Mouse (Mus musculus): Measurements from ENCODE around the gene Scn2b.

Scn2b gene

DNA sequence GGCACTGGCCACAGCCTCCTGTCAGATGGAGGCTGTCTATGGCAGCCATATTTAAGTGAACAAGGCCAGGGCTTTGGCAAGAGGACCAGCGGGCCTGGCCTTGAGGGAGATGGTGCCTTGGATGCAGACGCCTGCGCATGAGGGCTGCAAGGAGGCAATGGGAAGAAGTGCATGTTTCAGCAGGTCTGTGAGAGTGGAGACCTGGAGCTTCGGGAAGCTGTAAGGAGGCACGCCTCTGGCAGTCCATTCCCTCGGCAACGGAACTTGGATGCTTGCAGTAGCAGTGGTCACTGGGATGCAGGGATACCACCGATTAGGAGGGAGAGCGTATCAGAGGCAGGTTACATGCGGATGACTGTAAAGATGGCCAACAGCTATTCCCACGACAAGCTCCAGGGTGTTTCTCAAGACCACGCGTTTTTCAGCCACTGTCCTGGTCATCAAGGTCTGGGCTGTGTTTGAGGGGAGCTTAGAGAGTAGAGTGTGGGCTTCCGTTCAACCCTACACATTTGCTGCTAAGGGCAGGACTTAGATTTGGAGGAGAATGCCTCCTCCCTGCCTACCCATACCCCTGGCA is 2.5 kb downstream of the Scn2b start:
- no peak for DNase-seq (ENCODE audit: low read depth, low spot score)

DNA sequence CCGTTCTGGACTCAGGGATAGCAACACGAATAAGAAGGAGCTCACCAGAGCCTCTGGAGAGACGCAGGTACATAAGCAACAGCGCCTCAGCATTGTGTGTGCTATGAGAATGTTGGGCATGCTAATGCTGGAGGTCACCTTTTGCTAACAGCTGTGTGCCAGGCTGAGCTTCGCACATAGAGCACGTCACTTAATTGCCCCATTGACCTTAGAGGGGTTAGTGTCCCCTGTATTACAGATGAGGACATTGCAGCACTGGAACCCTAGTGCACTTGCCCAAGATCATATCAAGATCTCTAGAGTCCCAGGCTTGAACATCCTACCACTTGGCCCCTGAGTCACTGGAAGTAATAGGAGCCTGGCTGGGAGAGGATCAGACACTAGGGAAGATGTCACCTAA is 3.0 kb downstream of the Scn2b start:
- DNase-seq (ENCODE audit: low read depth, low spot score), result no peak

DNA sequence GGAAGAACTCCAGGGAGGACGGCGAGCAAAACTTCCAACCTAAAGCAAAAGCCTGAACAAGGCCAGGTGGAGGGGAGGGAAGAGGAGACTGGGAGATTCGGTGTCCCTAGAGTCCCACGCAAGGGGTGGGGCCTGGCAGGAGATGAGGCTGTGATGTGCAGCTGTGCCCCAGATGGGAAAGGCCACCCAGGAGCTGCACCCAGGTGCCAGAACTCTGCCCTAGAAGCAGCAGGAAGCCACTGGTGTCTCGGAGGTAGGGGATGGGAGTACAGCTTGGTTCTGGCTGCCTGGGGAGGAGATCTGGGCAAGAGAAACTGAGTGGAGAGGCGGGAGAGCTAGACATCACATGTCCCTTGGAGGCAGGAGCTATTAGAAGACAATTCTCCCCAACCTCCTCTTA is 3.4 kb downstream of the Scn2b start:
- no peak for DNase-seq (ENCODE audit: low read depth, low spot score)

DNA sequence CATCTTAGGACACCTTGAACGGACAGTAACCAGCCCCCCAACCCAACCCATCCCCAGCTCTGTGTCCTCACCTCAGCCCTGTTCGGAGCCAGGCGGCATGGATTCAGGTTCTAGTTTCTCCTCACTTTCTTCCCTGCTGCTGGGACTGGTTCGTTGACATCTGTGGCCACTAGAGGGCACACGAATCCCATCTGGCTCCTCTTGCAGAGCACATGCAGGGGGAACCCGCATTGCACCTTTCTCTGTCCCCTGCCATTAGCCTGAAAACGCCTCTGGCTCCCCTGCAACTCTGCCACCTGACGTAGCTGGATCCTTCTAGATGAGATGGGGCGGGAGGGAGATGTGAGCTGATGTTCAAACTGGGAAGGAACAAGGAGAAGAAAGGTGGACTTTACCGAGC is 4.2 kb downstream of the Scn2b start:
- peak; percentile 83 for DNase-seq (ENCODE audit: low read depth, low spot score)

DNA sequence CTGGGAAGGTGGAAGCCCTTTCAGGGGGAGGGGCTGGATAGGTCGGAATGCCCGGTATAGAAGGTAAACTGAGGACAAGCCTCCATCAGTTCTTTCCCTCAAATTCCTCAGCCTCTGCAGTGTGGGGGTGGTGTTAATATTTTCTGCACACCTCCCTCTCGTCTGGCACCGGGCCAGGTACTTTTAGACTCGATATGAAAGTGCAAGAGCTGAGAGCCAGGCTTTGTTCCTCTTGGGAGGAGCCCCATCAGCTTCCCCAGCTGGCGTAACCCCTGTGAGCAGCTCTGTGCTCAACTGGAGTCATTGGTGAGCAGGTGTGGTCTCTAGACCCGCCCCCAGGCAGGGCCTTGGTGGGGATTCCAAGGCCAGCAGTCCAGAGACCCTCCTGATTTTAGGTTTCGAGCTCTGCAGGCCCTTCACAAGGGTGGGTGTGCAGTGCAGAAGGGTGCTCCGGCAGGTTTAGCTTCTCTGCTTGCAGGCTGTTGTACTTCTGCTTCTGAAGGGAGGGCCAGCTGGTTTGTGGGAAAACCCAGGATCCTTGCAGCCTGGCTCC is 4.7 kb downstream of the Scn2b start:
- DNase-seq (ENCODE audit: low read depth, low spot score), result no peak

DNA sequence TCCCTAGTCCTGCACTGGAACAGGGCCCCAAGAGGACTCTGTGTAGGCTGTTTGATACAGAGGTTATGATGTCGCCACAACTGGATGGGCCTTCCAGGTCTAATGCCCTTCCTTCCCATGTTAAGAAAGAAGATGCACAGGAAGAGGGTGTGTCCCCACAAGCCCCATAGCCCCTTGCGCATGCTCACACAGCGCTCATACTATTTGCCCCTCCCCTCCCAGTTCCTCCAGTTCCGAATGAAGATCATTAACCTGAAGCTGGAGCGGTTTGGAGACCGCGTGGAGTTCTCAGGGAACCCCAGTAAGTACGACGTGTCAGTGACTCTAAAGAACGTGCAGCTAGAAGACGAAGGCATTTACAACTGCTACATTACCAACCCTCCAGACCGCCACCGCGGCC is 7.6 kb downstream of the Scn2b start:
- DNase-seq (ENCODE audit: low read depth, low spot score), result no peak

DNA sequence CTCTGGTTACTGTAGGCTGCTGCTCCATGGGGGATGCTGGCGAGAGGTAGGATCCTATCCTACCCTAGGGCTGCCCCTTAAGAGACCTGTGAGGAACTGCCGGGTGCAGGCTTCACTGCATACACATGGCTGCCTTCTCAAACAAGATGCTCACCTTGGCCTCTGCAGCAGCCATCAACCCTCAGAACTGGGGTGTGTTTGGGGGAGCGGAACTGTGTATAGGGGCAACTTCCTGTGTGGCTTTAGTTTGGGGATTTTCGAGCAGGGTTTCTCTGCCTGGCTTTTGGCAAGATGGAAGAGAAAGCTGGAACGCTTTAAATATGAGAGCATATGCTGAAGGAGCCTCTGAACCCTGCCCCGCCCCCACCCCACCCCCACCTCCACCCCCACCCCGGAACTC is 9.4 kb downstream of the Scn2b start:
- DNase-seq (ENCODE audit: low read depth, low spot score), result no peak

DNA sequence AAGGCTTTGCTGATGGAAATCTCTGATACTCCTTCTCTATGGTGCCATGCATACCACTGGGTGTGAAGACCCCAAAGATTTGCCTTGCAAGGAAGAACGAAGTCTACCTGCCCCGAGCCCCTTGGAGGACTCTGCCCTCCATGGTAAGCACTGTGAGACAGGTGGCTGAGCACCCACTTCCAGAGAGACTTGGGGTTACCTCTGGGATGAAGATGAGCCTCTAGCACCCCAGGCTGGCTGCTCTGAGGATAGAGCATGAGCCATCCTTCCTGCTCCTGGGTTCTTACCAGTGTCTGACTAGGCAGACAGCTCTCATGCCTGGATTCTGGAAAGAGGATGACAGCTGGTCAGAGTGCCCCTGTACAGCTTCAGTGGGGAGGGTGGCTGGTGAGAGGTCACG is 12.5 kb downstream of the Scn2b start:
- no peak for DNase-seq (ENCODE audit: low read depth, low spot score)

DNA sequence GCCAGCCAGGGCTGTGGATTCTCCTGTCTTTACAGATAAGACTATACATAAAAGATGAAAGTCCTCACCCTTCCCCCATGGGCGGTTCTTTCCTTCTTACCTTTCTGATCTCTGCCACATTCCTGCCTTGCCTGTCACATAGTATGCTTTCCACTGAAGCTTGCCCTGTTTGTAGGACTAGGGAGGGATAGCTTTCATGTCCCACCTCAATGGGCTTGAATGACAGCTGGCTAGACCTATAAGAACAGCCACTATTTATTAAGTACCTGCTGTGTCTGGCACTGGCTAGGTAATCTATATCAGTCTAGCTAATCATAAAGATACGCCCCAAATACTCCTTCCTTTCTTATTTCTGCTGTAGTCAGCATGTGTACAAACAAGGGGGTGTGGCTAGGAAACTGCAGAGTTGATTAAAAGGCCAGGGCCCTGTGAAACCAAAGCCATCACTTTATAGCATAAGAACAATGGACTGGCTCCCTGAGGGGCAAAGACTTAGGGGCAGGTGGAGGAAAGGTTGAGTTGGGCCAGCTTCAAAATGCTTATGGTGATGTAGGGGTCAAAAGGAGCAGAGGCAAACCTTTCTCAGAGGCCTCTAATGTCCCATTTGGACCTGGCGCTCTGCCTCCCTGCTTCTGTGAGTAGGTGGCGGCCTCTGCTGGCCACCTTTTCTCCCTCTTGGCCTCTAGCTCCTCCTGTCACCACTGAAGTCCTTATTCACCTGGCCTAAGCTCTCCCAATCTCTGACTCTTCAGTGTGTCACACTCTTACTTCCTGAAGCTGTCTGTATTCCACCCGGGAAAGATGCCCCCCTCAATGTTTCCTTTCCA is 16.1 kb downstream of the Scn2b start:
- peak; percentile 53 for DNase-seq (ENCODE audit: low read depth, low spot score)

DNA sequence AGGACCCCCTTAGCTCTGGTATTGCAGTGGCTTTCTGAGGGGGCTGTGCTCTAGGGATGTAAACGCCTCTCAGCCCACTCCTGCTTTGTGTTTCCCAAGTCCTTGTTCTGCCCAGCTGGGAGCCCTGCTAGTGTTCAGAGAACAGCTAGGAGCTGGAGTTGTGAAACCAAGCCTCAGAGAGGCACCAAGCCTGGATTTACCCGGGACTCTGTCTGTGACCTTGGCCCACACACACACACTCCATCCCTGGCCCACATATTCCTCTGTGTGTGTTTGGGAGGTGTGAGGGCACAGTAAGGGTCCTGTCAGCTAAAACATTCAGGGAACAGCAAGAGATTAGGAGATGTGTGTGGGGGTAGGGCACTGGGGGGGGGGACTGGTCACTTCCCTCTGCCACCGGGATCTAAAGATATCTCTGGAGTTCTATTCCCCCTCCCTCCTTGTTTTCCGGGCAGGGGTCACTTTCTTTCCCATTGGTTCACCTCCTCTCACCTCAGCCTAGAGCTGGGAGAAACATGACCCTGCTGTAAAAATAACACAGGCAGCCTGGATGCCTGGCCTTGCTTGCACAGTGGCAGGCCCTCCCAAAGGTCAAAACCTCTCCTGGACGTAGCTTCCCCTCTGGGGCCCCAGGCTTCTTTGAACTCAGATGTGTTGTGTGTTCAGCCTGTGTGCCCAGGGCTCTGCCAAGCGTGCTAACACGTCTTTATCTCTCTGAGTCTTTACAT is 19.0 kb downstream of the Scn2b start:
- no peak for DNase-seq (ENCODE audit: low read depth, low spot score)

DNA sequence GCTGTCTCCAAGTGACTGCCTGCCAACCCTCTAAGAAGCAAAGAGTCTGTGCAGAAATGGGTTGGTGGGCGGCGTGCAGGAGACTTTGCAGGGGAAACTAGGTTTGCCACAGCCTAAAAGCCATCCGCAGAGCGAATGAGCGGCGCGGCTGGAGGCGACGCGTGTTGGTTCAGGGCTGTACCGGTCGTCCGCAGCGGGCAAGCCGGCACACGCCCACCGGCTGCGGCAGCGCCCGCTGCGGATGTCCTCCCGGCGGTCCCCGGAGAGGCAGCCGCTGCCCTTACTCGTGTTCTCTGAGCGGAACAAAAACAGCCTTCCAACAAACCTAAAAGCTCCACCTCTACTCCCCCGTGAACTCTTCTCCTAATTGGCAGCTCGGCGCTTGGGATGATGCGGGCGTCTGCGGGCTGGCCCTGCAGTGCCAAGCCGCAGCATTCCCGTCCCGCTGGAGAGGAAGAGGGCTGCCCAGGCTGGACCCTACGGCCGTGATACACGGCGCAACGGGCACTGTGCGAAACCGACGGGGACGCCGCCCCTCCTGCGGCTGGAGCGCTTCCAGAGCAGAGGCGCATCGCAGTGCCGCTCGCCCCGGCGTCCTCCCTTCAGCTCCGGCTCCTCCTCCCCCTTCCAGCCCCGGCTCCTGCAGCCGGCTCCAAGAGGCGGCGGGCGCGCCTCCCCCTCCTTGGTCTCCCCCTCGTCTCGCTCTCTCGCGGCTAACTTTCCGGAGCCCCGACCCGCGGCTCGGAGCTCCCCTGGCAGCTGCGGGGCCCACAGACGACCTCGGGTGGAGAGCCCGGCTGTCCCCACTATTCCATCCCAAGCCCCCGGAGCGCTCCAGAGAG is 20.8 kb downstream of the Scn2b start, which contains the start of gene Scn4b:
Gene Scn4b, plus strand, starts transcription at position 205 of the 842 bp plus-strand sequence.
- no peak for DNase-seq (ENCODE audit: low read depth, low spot score)

DNA sequence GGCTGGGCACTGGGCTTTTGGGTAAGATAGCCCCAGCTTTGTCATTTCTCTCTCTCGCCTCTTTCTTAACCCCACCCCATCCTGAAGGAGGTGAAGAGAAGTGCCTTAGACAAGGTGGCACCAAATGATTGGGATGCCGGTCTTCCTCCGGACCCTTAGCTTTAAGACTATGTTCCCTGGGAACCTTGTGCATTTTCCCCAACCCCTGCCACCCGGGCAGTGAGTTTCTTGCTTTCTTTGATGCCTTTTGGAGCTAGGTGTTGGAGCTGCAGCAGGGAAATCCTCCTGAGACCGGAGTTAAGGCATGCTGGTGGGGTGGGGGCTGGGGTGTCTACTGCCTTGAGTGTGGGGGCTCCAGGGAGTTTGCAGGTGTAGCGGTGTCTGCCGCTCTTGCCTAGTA is 21.5 kb downstream of the Scn2b start:
- DNase-seq (ENCODE audit: low read depth, low spot score), result no peak

DNA sequence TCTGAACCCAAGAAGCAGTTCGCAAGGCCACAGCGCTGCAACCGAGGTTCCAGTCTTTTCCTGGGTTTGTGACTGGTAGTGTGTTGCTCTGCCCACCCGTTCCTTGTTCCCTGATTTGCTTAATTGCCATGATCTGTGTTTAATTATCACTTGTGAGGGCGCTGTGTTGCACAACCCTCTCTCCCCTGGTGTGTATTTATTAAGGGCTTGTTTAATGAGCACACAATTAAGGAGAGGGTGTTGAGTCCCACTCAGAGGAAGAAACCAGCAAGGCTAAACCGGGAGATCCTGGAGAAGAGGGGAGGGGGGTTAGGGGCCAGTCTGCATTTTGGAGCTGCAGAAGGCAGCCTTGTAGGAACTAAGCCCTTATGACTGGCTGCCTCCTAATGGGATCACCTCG is 23.4 kb downstream of the Scn2b start:
- DNase-seq (ENCODE audit: low read depth, low spot score), result no peak

DNA sequence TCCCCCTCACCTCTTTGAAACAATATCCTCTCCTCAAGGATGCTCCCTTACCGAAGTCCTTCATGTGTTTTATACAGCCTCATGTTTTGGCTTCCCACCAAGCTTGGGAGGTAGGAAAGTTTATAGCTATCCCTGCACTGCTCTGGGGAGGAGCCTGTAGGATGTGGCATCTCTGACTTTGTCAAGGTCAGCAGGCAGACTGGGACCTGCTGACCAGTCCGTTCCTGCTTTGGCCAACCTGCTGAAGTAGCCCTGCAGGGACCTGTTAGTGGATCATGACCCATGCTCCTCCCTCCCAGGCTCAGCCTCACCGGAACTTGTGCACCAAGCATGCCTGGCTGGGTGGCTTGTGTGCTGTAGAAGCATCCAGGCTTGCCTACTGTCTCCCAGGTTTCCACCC is 25.1 kb downstream of the Scn2b start:
- DNase-seq (ENCODE audit: low read depth, low spot score), result no peak

DNA sequence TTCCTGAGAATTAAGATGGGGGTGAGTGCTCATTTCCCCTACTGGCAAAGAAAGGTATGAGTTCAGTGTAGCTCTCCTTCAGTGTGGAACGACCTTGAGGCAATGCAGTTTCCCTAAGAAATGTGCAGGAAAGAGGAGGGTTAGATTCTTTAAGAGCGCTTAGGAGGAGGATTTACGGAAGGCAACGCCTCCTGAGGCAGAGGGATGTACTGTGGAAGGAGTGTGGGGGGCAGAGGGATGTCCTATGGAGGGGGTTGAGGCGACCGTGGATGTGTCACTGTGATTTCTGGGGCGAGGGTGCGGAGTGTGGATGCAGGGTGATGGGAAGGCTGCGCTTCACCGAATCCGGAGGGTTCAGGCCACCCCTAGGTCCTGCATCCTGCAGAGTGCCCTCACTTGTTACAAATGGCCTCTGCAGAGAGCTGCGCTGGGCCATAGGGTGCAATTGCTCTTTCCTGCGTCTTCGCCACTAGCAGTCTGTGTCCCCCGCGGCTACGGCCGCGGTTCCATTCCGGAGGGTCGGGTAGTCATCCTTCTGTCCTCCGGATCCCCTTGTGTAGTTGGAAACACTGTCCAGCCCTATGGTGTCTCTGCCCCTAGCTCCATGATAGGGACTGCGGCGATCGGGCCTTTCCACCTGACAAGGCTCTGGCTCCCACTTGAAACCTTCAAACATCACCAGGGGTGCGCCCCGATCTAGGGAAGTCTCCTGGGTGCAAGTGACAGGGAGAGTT is 28.1 kb downstream of the Scn2b start:
- DNase-seq (ENCODE audit: low read depth, low spot score), result peak; percentile 44

DNA sequence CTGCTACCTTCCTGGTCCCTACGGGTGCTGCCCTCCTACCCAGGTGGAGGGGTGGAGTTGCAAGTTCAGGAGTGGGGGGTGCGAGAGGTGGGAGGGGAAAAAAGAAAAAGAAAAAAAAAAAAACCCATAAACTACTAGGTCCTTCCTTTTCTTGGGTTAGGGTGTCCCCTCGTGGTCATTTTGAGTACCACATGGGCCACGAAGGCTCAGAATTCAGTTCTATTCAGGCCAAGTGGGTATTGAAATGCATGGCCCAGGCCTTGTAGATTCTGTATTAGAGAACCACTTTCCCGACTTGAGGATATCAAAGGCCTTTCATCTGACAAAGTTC is 28.6 kb downstream of the Scn2b start:
- DNase-seq (ENCODE audit: low read depth, low spot score), result peak; percentile 75

DNA sequence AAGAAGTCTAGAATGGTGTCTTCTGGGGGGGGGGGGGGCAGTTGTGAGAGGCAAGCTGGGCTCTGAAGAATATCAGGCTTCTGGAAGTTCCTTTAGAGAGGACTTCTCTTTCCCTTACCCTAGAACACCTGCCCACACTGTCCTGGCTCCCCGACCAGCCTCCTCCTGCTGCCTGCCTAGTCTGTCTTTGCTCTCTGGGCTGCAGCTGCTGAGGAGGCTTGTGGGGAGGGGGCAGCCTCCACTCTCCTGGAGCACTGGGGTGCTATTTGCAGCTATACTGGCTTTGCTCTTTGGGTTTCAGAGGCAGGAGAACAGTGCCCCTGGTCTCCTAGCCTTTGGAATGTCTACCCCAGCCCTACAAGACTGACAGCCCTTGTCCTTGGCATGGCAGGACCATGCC is 33.4 kb downstream of the Scn2b start:
- DNase-seq (ENCODE audit: low read depth, low spot score), result no peak

DNA sequence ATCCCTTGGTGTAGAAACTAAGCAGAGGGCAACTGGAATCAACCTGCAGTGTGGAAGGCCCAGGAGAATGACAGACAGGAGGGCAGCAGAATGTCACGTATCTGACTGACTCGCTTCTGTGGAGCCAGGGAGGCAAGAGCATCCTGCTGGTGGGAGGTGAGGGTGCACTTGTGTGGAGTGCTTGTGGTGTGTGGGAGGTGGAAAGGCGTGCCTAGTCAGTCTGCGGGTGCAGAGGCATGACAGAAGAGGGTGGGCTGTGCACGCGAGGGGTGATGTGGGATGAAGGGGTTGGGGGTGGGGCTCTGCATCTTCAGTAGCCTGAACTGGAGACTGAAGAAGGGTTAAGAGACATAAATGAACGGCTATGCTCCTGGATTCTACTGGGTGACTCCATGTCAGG is 35.8 kb downstream of the Scn2b start:
- DNase-seq (ENCODE audit: low read depth, low spot score), result no peak

DNA sequence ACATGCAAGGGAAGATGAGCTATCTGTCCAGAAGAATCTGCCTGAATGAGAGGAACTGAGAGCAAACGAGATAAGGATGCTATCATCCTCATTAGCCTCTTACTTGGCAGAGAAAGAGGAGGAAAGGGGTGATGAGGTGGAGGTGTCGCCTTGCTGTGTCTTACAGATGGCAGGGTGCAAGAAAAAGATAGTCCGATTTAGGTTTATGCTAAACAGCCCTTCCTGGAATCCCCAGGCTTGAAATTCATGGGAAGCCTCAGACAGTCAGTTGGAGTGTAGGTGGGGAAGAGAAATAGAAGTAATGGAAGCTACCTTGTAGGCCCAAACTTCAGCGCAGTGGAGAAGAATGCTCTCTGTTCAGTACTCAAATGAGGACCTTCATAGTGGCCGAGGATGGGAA is 50.3 kb downstream of the Scn2b start:
- no peak for DNase-seq (ENCODE audit: low read depth, low spot score)

DNA sequence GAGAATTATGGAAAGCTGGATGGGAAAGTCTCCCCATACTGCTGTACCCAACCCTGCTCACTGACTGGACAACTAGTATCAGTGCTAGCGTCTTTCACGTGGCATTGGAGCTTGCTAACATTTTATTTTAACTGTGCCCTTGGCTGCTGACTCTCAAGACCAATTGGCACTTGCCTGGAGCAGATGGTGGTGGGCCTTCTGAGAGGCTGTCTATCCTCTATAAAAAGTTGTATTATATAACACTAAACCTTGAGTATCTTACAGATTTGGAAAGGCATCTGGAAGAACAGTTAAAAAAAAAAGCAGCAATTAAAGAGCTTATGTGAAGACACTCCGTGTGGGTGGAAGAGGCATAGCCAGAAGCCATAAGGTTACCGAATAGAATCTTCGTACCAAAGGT is 52.6 kb downstream of the Scn2b start:
- DNase-seq (ENCODE audit: low read depth, low spot score), result no peak

DNA sequence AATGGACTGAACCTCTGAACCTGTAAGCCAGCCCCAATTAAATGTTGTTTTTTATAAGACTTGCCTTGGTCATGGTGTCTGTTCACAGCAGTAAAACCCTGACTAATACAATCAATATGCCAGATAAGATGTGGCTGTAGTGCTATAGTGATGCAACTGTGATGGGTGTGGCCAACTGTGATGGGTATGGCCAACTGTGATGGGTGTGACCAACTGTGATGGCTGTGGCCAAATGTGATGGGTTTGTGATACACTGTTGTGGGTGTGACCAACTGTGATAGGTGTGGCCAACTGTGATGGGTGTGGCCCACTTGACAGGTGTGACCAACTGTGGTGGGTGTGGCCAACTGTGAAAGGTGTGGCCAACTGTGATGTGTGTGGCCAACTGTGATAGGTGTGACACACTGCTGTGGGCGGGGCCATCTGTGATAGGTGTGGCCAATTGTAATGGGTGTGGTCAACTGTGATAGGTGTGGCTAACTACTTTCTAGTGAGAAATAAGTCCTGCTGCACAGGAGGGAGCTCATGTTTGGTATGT is 53.6 kb downstream of the Scn2b start:
- DNase-seq (ENCODE audit: low read depth, low spot score), result no peak

All from forelimb bud, embryonic 11.5 days (tissue).